Mouse (Mus musculus) layer of hippocampus, postnatal 36 days (tissue): ENCODE data around the gene Cela3a. TPM values are rescaled to one million over a fixed set of nuclear protein-coding genes. Genes with fewer than 3 reads are reported as not detected.

Source experiments
- DNase-seq, 2 experiments: peaks; one replicate each; pipeline ENCODE4 v3.0.0; 2022
- total RNA-seq, 2 experiments: library from RNA; stranded (reverse); gene quantifications; 2 replicates each; pipeline ENCODE4 v1.2.3; 2021

Cela3a gene
- total RNA-seq, 2 experiments from 2014 or later, result not detected

DNA sequence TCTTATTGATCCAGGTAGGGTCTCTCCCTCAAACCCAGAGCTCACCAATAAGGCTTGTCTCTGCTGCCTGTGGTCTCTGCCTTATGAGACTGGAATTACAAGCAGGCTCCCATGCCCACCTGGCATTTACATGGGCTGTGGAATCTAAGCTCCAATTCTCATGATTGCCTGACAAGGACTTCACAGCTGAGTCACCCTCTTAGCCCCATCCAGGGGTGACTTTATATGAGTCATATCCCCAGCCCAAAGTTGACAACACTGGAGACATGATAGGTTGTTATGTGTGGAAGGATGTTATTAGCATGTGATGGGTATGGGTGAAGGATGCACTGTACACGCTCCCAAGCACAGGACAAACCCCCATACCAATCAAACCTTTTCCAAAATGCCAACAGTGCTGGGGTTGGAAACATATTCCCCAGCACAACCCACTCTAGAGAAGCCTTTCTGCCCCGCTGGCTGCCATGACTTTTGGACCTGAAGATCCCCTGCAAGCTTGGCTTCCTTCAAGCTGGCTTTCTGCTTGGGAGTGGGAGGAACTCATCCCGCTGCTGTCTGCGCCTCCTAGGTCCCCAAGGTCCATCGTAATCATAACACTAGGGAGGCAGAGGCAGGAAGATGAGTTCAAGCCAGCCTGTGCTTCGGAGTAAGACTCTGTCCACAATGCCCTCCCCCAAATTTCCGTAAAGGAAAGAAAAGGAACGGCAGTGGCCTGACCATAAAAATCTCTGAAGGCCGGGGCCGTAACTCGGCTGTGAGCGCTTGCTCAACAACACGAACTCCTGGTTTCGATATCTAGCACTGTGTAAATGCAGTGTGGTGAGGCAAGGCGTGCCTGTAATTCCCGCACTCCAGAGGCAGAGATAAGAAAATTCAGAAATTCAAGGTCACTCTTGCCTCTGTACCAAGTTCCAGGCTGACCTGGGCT, 37.7 kb downstream of the Cela3a start:
- DNase-seq, result no peak

DNA sequence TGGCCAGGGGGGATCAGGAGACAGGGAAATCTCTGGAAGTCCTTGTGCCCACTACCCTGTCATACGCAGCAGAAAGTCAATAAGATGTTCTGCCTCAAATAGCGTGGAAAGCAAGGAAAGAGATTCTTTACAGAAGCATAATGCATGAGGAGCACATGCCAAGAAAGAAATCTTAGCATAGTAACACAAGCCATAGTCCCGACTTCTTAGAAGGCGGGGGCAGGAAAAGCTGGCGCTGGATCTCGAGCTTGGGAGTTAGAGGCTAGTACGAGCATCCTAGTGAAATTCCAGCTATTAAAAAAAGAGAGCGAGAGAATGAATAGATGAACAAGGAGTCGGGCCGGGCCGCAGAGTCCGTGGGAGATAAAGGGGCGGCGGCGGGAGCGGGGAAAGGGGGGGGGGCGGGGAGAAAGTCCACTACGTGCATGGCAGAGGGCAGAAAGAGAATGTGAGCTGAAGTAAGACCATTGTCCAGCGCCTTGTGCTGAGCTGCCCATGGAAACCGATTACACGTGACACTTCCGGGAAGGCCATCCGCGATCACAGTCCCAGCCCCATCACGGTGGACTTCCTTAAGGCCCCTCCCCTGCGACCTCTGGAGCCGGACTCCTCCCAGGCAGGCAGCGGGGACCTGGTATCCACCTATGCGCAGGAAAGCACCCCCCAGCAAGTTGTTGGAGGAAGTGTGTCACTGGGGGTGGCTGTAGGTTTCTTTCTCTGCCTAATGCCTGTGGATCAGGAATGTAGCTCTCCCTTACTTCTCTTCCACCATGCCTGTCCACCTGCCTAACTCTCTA, 39.4 kb downstream of the Cela3a start:
- no peak for DNase-seq

DNA sequence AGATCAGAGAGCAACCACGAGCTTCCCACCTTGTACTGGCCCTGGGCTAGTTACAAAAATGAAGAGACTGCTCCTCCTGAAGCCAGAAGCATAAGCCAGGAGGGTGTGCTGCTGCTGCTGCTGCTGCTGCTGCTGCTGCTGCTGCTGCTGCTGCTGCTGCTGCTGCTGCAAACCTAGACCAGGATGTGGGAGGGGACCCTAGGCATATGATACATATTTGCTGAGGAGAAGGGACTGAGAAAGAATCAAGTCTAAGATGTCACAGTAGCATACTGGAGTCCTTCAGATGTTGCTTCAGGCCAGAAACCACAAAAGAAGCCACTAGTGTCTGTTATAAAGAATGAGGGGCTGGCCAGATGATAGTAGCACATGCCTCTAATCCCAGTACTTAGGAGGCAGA, 41.4 kb downstream of the Cela3a start:
- DNase-seq, result no peak

DNA sequence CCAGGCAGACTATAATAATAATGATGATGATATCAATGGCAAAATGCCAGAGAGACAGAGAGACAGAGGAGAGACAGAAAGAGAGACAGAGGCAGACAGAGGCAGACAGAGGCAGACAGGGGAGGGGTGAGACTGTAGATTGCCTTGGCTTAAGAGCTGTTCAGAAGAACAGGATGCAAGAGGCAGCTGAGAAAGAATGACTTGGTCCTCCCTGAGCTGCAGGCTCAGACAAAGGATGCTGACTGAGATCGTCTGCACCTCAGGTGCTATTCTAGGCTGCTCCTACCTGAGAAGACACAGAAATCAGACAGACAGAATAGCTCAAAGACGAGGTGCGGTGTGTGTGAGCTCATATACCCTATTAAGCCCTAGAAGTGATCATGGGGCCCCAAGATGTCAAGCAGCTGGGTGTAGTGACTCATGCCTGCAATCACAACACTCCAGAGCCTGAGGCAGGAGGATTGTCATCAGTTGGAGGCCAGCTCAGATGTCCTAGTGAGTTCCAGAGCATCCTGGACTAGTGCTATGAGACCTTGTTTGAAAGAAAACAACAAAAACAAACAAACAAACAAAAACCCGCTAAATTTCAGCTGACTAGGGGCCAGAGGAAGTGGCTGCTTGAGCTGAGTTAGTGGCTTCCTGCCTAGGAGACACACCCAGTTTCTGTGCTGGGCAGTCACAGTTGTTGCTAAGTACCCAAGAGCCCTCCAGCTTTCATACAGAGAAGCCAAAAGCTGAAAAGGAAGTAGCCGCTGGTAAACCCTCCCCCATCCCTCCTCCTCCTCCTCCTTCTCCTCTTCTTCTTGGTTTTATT, 42.1 kb downstream of the Cela3a start:
- no peak for DNase-seq

DNA sequence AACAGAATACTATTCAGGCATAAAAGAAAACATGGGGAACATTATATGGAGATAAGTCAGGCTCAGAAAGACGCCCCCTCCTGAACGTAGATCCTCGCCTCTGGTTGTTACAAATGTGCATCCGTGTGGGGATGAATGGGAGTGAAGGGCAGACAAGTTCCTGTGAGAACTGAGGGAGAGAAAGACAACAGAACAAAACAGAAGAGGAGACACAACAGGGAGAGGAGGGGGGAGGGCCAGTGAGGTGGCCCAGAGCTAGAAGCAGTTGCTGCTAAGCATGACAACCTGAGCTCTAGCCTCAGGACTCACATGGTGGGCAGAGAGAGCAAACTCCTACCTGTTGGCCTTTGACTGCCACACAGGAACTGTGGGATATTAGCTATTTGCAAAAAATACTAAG, 43.5 kb downstream of the Cela3a start:
- no peak for DNase-seq

DNA sequence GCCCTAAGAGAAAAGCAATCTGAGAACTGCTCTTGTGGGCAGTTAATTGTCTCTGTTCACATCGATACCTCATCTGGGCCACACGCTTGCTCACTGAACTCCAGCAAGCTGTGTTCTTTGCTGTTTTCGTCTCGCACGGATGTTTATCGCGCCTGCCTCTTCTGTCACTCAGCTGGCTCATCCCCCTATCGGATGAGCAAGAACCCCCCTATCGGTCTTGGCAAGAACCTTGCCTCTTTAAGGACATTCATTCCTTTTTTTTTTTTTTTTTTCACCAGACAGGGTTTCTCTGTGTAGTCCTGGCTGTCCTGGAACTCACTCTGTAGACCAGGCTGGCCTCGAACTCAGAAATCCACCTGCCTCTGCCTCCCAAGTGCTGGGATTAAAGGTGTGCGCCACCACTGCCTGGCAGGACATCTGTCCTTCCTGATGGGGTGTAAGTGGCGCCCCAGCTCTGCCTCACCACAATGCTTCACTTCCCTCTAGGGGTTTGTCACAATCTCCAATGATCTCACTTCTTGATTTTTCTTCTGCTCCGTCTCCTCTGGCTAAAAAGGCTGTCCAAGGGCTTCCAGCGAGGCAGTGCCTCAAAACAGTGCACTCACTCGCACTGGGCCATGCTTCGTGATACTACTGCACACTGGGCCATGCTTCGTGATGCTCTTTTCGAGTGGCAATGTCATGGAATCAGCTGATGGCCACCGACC, 44.1 kb downstream of the Cela3a start:
- no peak for DNase-seq

DNA sequence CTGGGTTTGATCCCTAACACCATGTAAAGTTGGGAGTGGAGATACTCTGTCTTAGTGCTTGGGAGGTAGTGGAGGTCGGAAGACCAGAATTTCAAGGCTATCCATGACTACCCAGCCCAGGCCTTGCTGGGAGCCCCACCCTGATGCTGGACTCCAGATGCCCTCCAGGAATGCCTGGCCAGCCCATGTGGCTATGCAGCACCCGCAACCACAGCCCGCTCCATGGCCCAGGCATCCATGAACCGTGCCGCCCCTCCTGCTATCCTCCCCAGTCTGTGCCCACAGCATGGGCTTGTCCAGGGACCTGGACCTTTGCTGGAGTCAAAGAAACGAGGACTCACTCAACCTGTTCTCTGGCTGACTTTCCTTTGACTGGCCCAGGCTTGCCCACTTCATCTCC, 44.8 kb downstream of the Cela3a start:
- no peak for DNase-seq

DNA sequence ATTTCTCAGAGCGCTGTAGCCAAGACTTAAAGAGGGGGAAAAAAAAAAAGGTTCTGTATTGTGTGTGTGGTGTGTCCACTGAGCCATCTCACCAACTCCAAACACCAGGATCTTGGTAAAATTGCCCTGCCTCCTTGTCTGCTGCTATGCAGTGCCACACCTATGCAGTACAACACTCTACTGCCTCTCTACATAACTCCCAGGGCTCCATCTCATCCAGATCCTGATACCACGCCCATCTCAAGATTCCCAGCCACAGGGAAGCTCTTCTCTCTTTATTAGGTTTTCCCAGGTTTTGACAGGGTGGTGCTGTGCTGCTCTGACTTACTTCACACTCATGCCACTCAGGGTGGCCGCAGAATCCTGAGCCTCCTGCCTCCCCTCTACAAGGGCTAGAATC, 48.6 kb downstream of the Cela3a start:
- no peak for DNase-seq

DNA sequence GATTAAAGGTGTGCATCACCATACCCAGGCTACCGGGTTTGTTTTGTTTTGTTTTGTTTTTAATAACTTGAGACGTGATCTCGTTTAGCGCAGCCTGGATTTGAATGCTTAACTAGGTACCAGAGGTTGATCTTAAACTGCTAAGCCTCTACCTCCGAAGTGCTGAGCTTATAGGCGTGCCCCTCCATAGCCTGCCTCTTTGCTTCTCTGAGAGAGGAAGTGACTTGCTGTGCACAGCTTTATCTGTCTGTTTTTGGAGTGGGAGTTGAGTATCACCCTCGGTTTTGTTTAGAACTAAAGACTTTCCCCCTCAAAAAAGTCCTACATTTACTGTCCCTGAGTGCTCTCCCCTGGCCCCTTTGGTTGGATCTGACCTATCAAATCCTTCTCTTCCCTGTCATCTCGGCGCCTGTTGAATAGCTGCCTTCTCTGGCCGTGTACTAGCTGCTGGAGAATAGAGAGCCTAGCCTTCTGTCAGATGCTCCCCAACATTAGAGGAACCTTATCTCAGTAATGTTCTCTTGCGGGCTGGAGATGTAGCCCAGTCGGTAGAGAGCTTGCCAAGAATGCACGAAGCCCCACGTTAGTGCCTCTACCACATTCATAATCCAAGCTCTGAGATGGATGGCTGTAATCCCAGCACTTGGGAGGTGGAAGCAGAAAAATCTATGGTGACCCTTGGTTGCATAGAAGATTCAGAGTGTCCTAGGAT, 51.1 kb downstream of the Cela3a start:
- DNase-seq, result no peak

DNA sequence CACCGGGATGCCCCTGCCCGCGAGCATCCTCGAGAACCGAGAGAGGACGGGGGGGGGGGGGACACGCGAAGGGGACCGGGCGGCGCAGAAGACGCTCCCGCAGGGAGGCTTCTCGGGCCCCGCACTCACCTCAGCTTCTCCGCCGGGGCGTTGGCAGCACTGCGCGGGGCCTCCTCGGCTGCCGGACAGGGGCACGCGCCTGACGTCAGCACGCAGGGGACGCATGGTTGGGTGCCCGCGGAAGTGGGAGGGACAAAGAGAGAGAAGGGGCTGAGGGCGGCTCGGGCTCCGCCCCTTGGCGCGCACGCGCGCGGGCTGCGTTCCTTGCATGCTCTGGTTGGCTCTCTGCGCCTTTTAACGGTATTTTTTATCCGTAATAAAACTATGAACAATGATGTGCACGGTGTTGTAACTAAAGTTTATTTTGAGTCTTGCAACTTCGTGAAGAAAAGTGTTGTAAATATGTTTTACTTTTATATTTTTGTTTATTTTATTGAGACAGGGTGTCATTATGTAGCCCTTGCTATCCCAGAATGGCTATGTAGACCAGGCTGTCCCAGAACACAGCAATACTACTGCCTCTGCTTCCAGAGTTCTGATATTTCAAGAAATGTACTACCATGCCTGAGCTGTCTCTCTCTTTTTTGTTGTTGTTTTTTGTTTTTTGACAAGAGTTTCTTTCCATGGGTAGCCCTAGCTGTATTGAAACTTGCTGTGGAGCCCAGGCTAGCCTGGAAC, 51.9 kb downstream of the Cela3a start, which contains the start of gene Cdc42:
Cdc42 (minus strand) TSS at position 204 of the 738 bp plus-strand sequence.
- peak; percentile 98 to 99 for DNase-seq

DNA sequence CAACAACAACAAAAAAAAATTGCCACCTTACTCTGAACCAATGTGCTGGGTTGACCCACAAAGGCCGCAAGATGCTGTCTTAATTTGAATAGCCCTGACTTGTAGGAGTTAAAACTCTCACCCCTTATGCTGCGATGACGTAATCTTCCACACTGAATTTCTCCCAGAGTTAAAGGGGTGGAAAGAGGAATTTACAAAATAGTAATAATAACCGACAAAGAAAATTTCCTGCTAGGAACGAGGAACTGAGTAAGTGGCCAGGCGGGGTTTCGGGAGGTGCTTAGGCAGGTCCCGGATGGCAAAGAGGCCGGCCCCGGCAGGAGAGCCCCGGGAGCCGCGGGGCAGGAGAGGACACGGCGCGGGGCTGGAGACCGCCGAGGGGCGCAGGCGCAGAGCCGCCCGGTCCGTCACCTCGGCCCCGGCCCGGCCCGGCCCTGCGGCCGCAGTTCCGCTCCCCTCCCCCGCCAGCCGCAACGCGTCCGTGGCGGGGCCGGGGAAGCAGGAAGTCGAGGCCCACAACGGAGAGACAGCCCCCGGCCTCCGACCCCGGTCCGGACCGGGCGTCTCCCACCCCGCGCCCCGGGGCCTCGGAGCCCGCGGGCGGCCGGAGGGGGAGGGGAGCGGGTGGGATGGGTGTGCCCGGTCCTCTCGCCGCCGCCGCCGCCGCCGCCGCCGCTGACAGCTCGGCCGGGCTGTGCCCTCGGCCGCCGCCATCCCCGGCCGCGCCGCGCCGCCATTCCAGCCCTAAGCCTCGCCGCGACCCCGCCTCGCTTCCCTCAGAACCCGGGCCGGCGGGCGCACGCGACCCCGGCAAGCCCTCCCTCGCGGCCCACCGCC, 52.7 kb downstream of the Cela3a start:
- peak; percentile 59 to 65 for DNase-seq

Other genes with a start within 250 kb of the Cela3a start
- 1 to 10 TPM; 6.2 to 6.9 TPM for gene Wnt4, start 132.3 kb downstream of the Cela3a start, total RNA-seq
- 100 to 1,000 TPM; 302 to 334 TPM for gene Cdc42, start 52.1 kb downstream of the Cela3a start, total RNA-seq
- not detected for gene Cela3b, start 20.7 kb upstream of the Cela3a start, total RNA-seq
- not detected for gene 1700013G24Rik, start 43.5 kb upstream of the Cela3a start, total RNA-seq
- 1 to 10 TPM; 6.4 to 7.3 TPM for gene Hspg2, start 59.0 kb upstream of the Cela3a start, total RNA-seq
- not detected for gene Ldlrad2, start 164.8 kb upstream of the Cela3a start, total RNA-seq
- 100 to 1,000 TPM; 128 to 141 TPM for gene Usp48, start 184.0 kb upstream of the Cela3a start, total RNA-seq